Mouse (Mus musculus) kidney, adult 2 months (tissue): Measurements from ENCODE around the gene Anln.

Experiments used
- CTCF ChIP-seq: fragments of 200-500 bp; conservative IDR thresholded peaks from 2 replicates; pipeline ENCODE4 v1.5.1; 2011; ENCODE audit warnings: low read depth, mild to moderate bottlenecking, control low read depth, low read length, moderate library complexity, mixed read lengths; ENCODE audit not compliant: insufficient read depth, insufficient read length
- POLR2A ChIP-seq: fragments of 200-500 bp; IDR thresholded peaks from one replicate; pipeline ENCODE4 v1.6.1; 2011; ENCODE audit warnings: low read depth, low read length, control low read depth

- TF ChIP-seq POLR2A, result no peak
- TF ChIP-seq CTCF, result no peak
Measured at GRCm38 (mm10) chr9:22423507-22423906, 34.5 kb upstream of the Anln start.
